Mouse (Mus musculus) bone marrow, adult 2 months (tissue): Measurements from ENCODE around the gene Nav2.

Experiments
- CTCF ChIP-seq: fragments of 200-500 bp; IDR thresholded peaks from 2 replicates; pipeline ENCODE4 v1.5.1; 2011; ENCODE audit warnings: low read length, control low read depth; ENCODE audit not compliant: control insufficient read depth, insufficient read depth
- POLR2A ChIP-seq: fragments of 200-500 bp; IDR thresholded peaks from 2 replicates; pipeline ENCODE4 v1.6.1; 2011; ENCODE audit warnings: low read depth, mild to moderate bottlenecking, control low read depth, low read length, borderline replicate concordance; ENCODE audit not compliant: control insufficient read depth

DNA sequence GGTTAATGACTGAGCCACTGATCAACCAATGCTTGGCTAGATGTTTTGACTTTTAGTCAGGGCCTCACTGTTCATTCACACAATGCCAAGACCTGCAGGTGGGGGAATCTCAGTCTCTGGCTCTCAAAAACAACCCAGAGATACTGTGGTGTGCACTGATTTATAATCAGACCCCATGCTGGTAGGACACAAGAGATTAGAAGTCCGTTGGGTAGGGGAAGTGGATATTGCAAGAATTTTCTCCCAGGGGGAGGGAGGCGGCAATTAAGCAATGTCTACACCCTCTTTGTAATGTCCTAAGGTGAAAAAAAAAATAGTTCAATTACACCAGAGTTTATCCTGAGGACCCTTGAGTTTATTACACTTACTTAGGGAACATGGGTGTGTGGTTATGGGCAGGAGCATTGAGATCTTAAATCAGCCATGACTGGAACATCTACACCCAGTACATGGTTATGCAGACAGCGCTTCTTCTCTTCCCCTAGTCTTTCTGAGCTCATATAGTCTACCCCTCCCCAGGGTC is 332.8 kb downstream of the Nav2 start:
- TF ChIP-seq CTCF (no peak), POLR2A (no peak)
